Mouse (Mus musculus) MEL (cell line): ENCODE measurements around the gene Dglucy.

Experiments
- CHD2 ChIP-seq: IDR thresholded peaks from 2 replicates; pipeline ENCODE4 v1.6.1; 2011; ENCODE audit warnings: low read length, improper control_type of control experiment
- CTCF ChIP-seq, 3 experiments: IDR thresholded peaks in 2 of 3; conservative IDR thresholded peaks in 1 of 3; 2 replicates each; pipeline ENCODE4 v1.5.1; 2011 to 2012; ENCODE audit warnings: low read length in 3 of 3, low read depth in 2 of 3, mild to moderate bottlenecking in 2 of 3, improper control_type of control experiment in 1 of 3, inconsistent platforms in 1 of 3, mixed read lengths in 1 of 3, moderate library complexity in 1 of 3; ENCODE audit not compliant: control insufficient read depth in 1 of 3, insufficient read depth in 1 of 3, poor library complexity in 1 of 3, severe bottlenecking in 1 of 3
- GATA1 ChIP-seq: IDR thresholded peaks from 2 replicates; pipeline ENCODE4 v1.6.1; 2011; ENCODE audit warnings: low read depth, low read length, improper control_type of control experiment
- JUND ChIP-seq: IDR thresholded peaks from 2 replicates; pipeline ENCODE4 v1.6.1; 2011; ENCODE audit warnings: low read depth, mild to moderate bottlenecking, improper control_type of control experiment, low read length
- KAT2A ChIP-seq: conservative IDR thresholded peaks from 2 replicates; pipeline ENCODE4 v1.6.1; 2012; ENCODE audit warnings: low read depth, low read length, improper control_type of control experiment, inconsistent platforms
- MEF2A ChIP-seq: IDR thresholded peaks from 2 replicates; pipeline ENCODE4 v1.6.1; 2014; ENCODE audit warnings: low read depth, mild to moderate bottlenecking, inconsistent platforms, low read length, improper control_type of control experiment; ENCODE audit not compliant: poor library complexity, insufficient replicate concordance, severe bottlenecking; ENCODE audit errors: extremely low read depth
- NELFE ChIP-seq: IDR thresholded peaks from 2 replicates; pipeline ENCODE4 v1.6.1; 2011; ENCODE audit warnings: low read depth, low read length, improper control_type of control experiment
- POLR2A ChIP-seq, 2 experiments: IDR thresholded peaks; 2 replicates each; pipeline ENCODE4 v1.6.1; 2011 to 2012; ENCODE audit warnings: low read length in 2 of 2, mild to moderate bottlenecking in 2 of 2, control low read depth in 1 of 2, improper control_type of control experiment in 1 of 2, low read depth in 1 of 2, moderate library complexity in 1 of 2; ENCODE audit not compliant: control insufficient read depth in 1 of 2, insufficient read depth in 1 of 2, poor library complexity in 1 of 2
- TAL1 ChIP-seq: IDR thresholded peaks from 2 replicates; pipeline ENCODE4 v1.6.1; 2012; ENCODE audit warnings: mild to moderate bottlenecking, inconsistent platforms, low read length, moderate library complexity, mixed read lengths
- USF1 ChIP-seq: IDR thresholded peaks from 2 replicates; pipeline ENCODE4 v1.6.1; 2014; ENCODE audit warnings: low read depth, mild to moderate bottlenecking, inconsistent platforms, low read length, improper control_type of control experiment, moderate library complexity
- USF2 ChIP-seq, 2 experiments: IDR thresholded peaks; 2 replicates each; pipeline ENCODE4 v1.6.1; 2011 to 2012; ENCODE audit warnings: improper control_type of control experiment in 2 of 2, low read length in 2 of 2, borderline replicate concordance in 1 of 2, inconsistent platforms in 1 of 2, low read depth in 1 of 2, mild to moderate bottlenecking in 1 of 2; ENCODE audit not compliant: insufficient read depth in 1 of 2
- ZC3H11A ChIP-seq: IDR thresholded peaks from 2 replicates; pipeline ENCODE4 v1.6.1; 2012; ENCODE audit warnings: low read depth, mild to moderate bottlenecking, inconsistent platforms, low read length, improper control_type of control experiment
- ZKSCAN1 ChIP-seq: IDR thresholded peaks from 2 replicates; pipeline ENCODE4 v1.6.1; 2012; ENCODE audit warnings: low read depth, mild to moderate bottlenecking, inconsistent platforms, low read length, improper control_type of control experiment, moderate library complexity

DNA sequence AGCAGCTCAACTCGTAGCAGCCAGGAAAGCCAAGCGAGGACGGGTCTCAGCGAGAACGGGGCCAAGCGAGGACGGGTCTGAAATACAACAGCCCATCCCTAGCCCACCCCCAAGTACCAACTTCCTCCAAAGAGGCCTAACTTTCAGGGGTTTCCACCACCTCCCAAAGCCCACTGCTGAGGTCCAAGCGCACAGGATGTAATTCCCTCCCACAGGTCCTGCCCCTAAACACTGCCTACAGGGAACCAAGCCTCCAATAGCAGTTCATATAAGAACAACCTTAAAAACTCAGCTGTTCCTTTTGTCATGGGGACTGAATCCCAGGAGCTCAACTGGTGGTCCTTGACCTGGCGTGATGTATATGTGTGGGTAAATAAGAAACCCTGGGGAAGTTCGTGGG, 1.6 kb downstream of the Dglucy start:
- TF ChIP-seq POLR2A (IDR thresholded peaks at IDR 0.05; ENCODE audit: control insufficient read depth in 1 of 2, insufficient read depth in 1 of 2, low read depth in 1 of 2, low read length in 2 of 2, poor library complexity in 1 of 2) (no peak), CTCF (IDR thresholded peaks at IDR 0.05 in 2 of 3, conservative IDR thresholded peaks at IDR 0.05 in 1 of 3; ENCODE audit: control insufficient read depth in 1 of 3, insufficient read depth in 1 of 3, low read depth in 2 of 3, low read length in 3 of 3, poor library complexity in 1 of 3, severe bottlenecking in 1 of 3) (no peak), TAL1 (no peak), USF2 (IDR thresholded peaks at IDR 0.05; ENCODE audit: borderline replicate concordance in 1 of 2, insufficient read depth in 1 of 2, low read depth in 1 of 2, low read length in 2 of 2) (no peak), MEF2A (no peak), GATA1 (no peak), KAT2A (no peak), USF1 (no peak), JUND (no peak), ZKSCAN1 (no peak), NELFE (no peak), CHD2 (no peak), ZC3H11A (no peak)
